Mouse (Mus musculus): ENCODE measurements around the gene Slc13a2. TPM values are rescaled to one million over a fixed set of nuclear protein-coding genes. Genes with fewer than 3 reads are reported as not detected.

The Slc13a2 gene
- polyA plus RNA-seq, 1 experiment from 2014 or later = not detected

- no peak for ATAC-seq (replicated peaks; ENCODE audit: insufficient number of reproducible peaks, insufficient read depth, low FRiP score, low read depth)
- Histone ChIP-seq H3K9ac (no peak overlapping the region), H3K4me2 (no peak overlapping the region), H3K36me3 (no peaks in the 10 kb centered on the region), H3K27ac (no peak overlapping the region), H3K9me3 (replicated peaks) (no peaks in the 10 kb centered on the region), H3K27me3 (peaks cover 5% of the 10 kb centered on the region; the same call in 1 of the 2 replicates), H3K4me3 (no peak overlapping the region), H3K4me1 (replicated peaks) (no peaks in the 10 kb centered on the region)
- whole genome bisulfite sequencing = 70% methylated on average over 11 of the region's 11 CpGs
Measured at GRCm38 (mm10) chr11:78411606-78412323, 10.3 kb downstream of the Slc13a2 start.

- Histone ChIP-seq H3K27me3 (peaks cover 2% of the 10 kb centered on the region; the same call in 1 of the 2 replicates), H3K36me3 (no peaks in the 10 kb centered on the region), H3K4me2 (no peak overlapping the region), H3K4me1 (replicated peaks) (no peaks in the 10 kb centered on the region), H3K4me3 (no peak overlapping the region), H3K27ac (no peak overlapping the region), H3K9ac (no peak overlapping the region), H3K9me3 (replicated peaks) (no peaks in the 10 kb centered on the region)
- no peak for ATAC-seq (replicated peaks; ENCODE audit: insufficient number of reproducible peaks, insufficient read depth, low FRiP score, low read depth)
- WGBS = 66% methylated on average over 9 of the region's 9 CpGs
Measured at GRCm38 (mm10) chr11:78408256-78409240, 13.5 kb downstream of the Slc13a2 start.

- no peak overlapping the region for H3K4me3 ChIP-seq
- no peaks in the 10 kb centered on the region for H3K9me3 ChIP-seq (replicated peaks)
- ATAC-seq (replicated peaks; ENCODE audit: insufficient number of reproducible peaks, insufficient read depth, low FRiP score, low read depth) = no peak
- H3K9ac ChIP-seq = no peak overlapping the region
- H3K36me3 ChIP-seq = no peaks in the 10 kb centered on the region
- H3K4me2 ChIP-seq = no peak overlapping the region
- no peak overlapping the region for H3K27ac ChIP-seq
- 49% methylated on average over 6 of the region's 6 CpGs for WGBS
- no peaks in the 10 kb centered on the region for H3K4me1 ChIP-seq (replicated peaks)
- peaks cover 6% of the 10 kb centered on the region for H3K27me3 ChIP-seq
Measured at GRCm38 (mm10) chr11:78402062-78402461, 20.0 kb downstream of the Slc13a2 start.

GRCm38 (mm10) chr11:78401469-78401868 lies 20.5 kb downstream of the Slc13a2 start:
- H3K4me3 ChIP-seq = no peak overlapping the region
- 74% methylated on average over 3 of the region's 3 CpGs for WGBS
- no peaks in the 10 kb centered on the region for H3K4me1 ChIP-seq (replicated peaks)
- H3K9me3 ChIP-seq (replicated peaks) = no peaks in the 10 kb centered on the region
- no peak for ATAC-seq (replicated peaks; ENCODE audit: insufficient number of reproducible peaks, insufficient read depth, low FRiP score, low read depth)
- no peak overlapping the region for H3K27ac ChIP-seq
- no peak overlapping the region for H3K4me2 ChIP-seq
- H3K9ac ChIP-seq = no peak overlapping the region
- no peaks in the 10 kb centered on the region for H3K36me3 ChIP-seq
- peaks cover 6% of the 10 kb centered on the region for H3K27me3 ChIP-seq

GRCm38 (mm10) chr11:78400936-78401335 lies 21.1 kb downstream of the Slc13a2 start:
- no peaks in the 10 kb centered on the region for H3K4me1 ChIP-seq (replicated peaks)
- H3K4me3 ChIP-seq = no peak overlapping the region
- H3K27ac ChIP-seq = no peak overlapping the region
- ATAC-seq (replicated peaks; ENCODE audit: insufficient number of reproducible peaks, insufficient read depth, low FRiP score, low read depth) = no peak
- no peak overlapping the region for H3K9ac ChIP-seq
- no peak overlapping the region for H3K4me2 ChIP-seq
- peaks cover 6% of the 10 kb centered on the region for H3K27me3 ChIP-seq
- no peaks in the 10 kb centered on the region for H3K9me3 ChIP-seq (replicated peaks)
- H3K36me3 ChIP-seq = no peaks in the 10 kb centered on the region
- 52% methylated on average over 3 of the region's 3 CpGs for WGBS

- no peak for ATAC-seq (replicated peaks; ENCODE audit: insufficient number of reproducible peaks, insufficient read depth, low FRiP score, low read depth)
- Histone ChIP-seq H3K36me3 (no peaks in the 10 kb centered on the region), H3K27ac (no peak overlapping the region), H3K4me3 (no peak overlapping the region), H3K9me3 (replicated peaks) (no peaks in the 10 kb centered on the region), H3K9ac (no peak overlapping the region), H3K4me1 (replicated peaks) (no peaks in the 10 kb centered on the region), H3K4me2 (no peak overlapping the region), H3K27me3 (peaks cover 6% of the 10 kb centered on the region)
- WGBS = 14% methylated on average over 8 of the region's 8 CpGs
Measured at GRCm38 (mm10) chr11:78399680-78400079, 22.3 kb downstream of the Slc13a2 start.

GRCm38 (mm10) chr11:78398212-78398611 lies 23.8 kb downstream of the Slc13a2 start:
- 72% methylated on average over 6 of the region's 6 CpGs for whole genome bisulfite sequencing

GRCm38 (mm10) chr11:78397397-78397796 lies 24.6 kb downstream of the Slc13a2 start:
- Histone ChIP-seq H3K4me3 (no peak overlapping the region), H3K4me1 (replicated peaks) (no peaks in the 10 kb centered on the region), H3K27me3 (peaks cover 6% of the 10 kb centered on the region; the same call in 1 of the 2 replicates), H3K9me3 (replicated peaks) (no peaks in the 10 kb centered on the region), H3K36me3 (no peaks in the 10 kb centered on the region), H3K27ac (no peak overlapping the region), H3K9ac (no peak overlapping the region), H3K4me2 (peak overlapping the region; percentile 41; the same call in 1 of the 2 replicates)
- no peak for ATAC-seq (replicated peaks; ENCODE audit: insufficient number of reproducible peaks, insufficient read depth, low FRiP score, low read depth)
- WGBS = 14% methylated on average over 18 of the region's 18 CpGs

More at GRCm38 (mm10) chr11:78398212-78398611, 23.8 kb downstream of the Slc13a2 start:
- no peaks in the 10 kb centered on the region for H3K9me3 ChIP-seq (replicated peaks)
- H3K9ac ChIP-seq = no peak overlapping the region
- H3K4me1 ChIP-seq (replicated peaks) = no peaks in the 10 kb centered on the region
- no peak for ATAC-seq (replicated peaks; ENCODE audit: insufficient number of reproducible peaks, insufficient read depth, low FRiP score, low read depth)
- no peak overlapping the region for H3K4me2 ChIP-seq
- no peaks in the 10 kb centered on the region for H3K36me3 ChIP-seq
- H3K4me3 ChIP-seq = no peak overlapping the region
- peaks cover 6% of the 10 kb centered on the region; the same call in 1 of the 2 replicates for H3K27me3 ChIP-seq
- no peak overlapping the region for H3K27ac ChIP-seq

- ATAC-seq (replicated peaks; ENCODE audit: insufficient number of reproducible peaks, insufficient read depth, low FRiP score, low read depth) = no peak
- Histone ChIP-seq H3K9me3 (replicated peaks) (no peaks in the 10 kb centered on the region), H3K36me3 (no peaks in the 10 kb centered on the region), H3K4me2 (peak overlapping the region; percentile 41; the same call in 1 of the 2 replicates), H3K4me1 (replicated peaks) (no peaks in the 10 kb centered on the region), H3K4me3 (no peak overlapping the region), H3K9ac (no peak overlapping the region), H3K27ac (no peak overlapping the region), H3K27me3 (peaks cover 6% of the 10 kb centered on the region; the same call in 1 of the 2 replicates)
- 45% methylated on average over 11 of the region's 11 CpGs for WGBS
Measured at GRCm38 (mm10) chr11:78396950-78397349, 25.1 kb downstream of the Slc13a2 start.

GRCm38 (mm10) chr11:78392728-78393127 lies 29.3 kb downstream of the Slc13a2 start:
- Histone ChIP-seq H3K27me3 (peaks cover 3% of the 10 kb centered on the region; the same call in 1 of the 2 replicates), H3K9ac (no peak overlapping the region), H3K36me3 (no peaks in the 10 kb centered on the region), H3K4me2 (no peak overlapping the region), H3K27ac (no peak overlapping the region), H3K4me3 (no peak overlapping the region), H3K9me3 (replicated peaks) (no peaks in the 10 kb centered on the region), H3K4me1 (replicated peaks) (no peaks in the 10 kb centered on the region)
- ATAC-seq (replicated peaks; ENCODE audit: insufficient number of reproducible peaks, insufficient read depth, low FRiP score, low read depth) = no peak
- WGBS = 71% methylated on average over 3 of the region's 3 CpGs

GRCm38 (mm10) chr11:78386508-78387043 lies 35.4 kb downstream of the Slc13a2 start, which contains the start of gene Foxn1:
TSS of gene Foxn1 (minus strand) at chr11:78386558.
- no peak within 1 kb of the TSS for H3K9ac ChIP-seq
- ATAC-seq (replicated peaks; ENCODE audit: insufficient number of reproducible peaks, insufficient read depth, low FRiP score, low read depth) = 0 out of 2 replicates have a peak, but pooled peaks have one; percentile 47
- peak within 1 kb of the TSS; percentile 4; the same call in 1 of the 2 replicates for H3K4me3 ChIP-seq
- WGBS = 76% methylated on average over 14 of the region's 14 CpGs
- no peak within 1 kb of the TSS for H3K27ac ChIP-seq
- no peaks in the 10 kb centered on the region for H3K36me3 ChIP-seq
- no peaks in the 10 kb centered on the region for H3K9me3 ChIP-seq (replicated peaks)
- H3K4me2 ChIP-seq = no peak within 1 kb of the TSS
- no peaks in the 10 kb centered on the region for H3K4me1 ChIP-seq (replicated peaks)
- peaks cover 11% of the 10 kb centered on the region for H3K27me3 ChIP-seq

All from heart, embryonic 15.5 days (tissue).